ENCODE assay signal across 12 mouse cellular contexts in the genomic region with DNA sequence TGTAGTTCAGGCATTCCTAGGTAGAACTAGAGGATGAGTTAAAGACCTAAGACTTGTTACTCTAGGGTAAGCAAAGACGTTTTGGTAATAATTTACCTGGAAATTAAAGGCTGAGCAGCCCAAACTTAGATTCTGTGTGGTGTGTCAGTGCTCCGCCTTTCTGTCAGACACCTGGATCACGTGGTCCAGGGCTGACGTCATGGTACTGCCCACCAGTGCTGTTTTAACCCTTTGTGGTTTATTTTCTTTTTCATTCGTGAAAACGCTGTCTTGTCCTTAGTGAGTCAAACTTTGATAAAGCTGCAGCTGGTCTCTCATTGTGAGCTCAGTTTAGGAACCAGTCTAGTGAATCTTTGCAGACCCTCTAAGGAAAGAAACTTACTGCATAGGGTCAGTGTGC. TPM values are rescaled to one million over a fixed set of nuclear protein-coding genes. Genes with fewer than 3 reads are reported as not detected.
A peak's percentile ranks its signal among the peaks of the same experiment; 100 is the strongest.
DNase-seq lines count a peak whose midpoint lies in the region; ATAC-seq lines count a peak whose summit lies in the region.
"Had no signal": no experiment of that assay in that cellular context is flagged by ENCODE, and none has a peak within 500 bp of the region (broad histone marks: within the 10 kb centered on the region; RNA-seq: fewer than 3 reads in every experiment).

No protein-coding gene starts in this region.

- no peaks in the 10 kb centered on the region for H3K27me3 ChIP-seq in forebrain, embryonic 12.5 days
- H3K27me3 ChIP-seq in forebrain, embryonic 13.5 days: no peaks in the 10 kb centered on the region
- H3K27me3 ChIP-seq in midbrain, embryonic 16.5 days (ENCODE audit: control insufficient read depth, insufficient read depth, low read depth, low read length): no peaks in the 10 kb centered on the region
- no peaks in the 10 kb centered on the region for H3K27me3 ChIP-seq in midbrain, embryonic 10.5 days (ENCODE audit: low read depth, poor library complexity, severe bottlenecking)
- H3K27me3 ChIP-seq: limb, embryonic 13.5 days had no signal

- H3K4me2 ChIP-seq in forebrain, embryonic 12.5 days: no peak overlapping the region
- no peak overlapping the region for H3K4me2 ChIP-seq in forebrain, embryonic 13.5 days
- peak overlapping the region; percentile 13 for H3K4me2 ChIP-seq in midbrain, embryonic 16.5 days (ENCODE audit: low read length)
- H3K4me2 ChIP-seq: limb, embryonic 13.5 days had no signal

- no peak for DNase-seq in midbrain, embryonic 10.5 days (ENCODE audit: low spot score)
- DNase-seq in kidney, postnatal 25 days: peak; percentile 87 to 91
- DNase-seq in embryo, embryonic 10 days (ENCODE audit: low spot score): no peak
- DNase-seq in adrenal gland, adult 18-20 months (ENCODE audit: low spot score in 2 of 2): no peak

- H3K4me1 ChIP-seq in forebrain, embryonic 12.5 days: peaks cover 25% of the 10 kb centered on the region
- H3K4me1 ChIP-seq in forebrain, embryonic 13.5 days: peaks cover 29% of the 10 kb centered on the region
- H3K4me1 ChIP-seq in midbrain, embryonic 16.5 days (ENCODE audit: control insufficient read depth, insufficient read depth, low read length): peaks cover 6% of the 10 kb centered on the region; the same call in 1 of the 2 replicates
- H3K4me1 ChIP-seq in midbrain, embryonic 10.5 days: peaks cover 17% of the 10 kb centered on the region

- ATAC-seq in forebrain, embryonic 12.5 days (ENCODE audit: low FRiP score): 0 out of 2 replicates have a peak, but pooled peaks have one; percentile 46
- no peak for ATAC-seq in forebrain, embryonic 13.5 days
- ATAC-seq in midbrain, embryonic 16.5 days: no peak
- no peak for ATAC-seq in activated CD4-positive, CD25-positive, alpha-beta regulatory T cell, adult 4 months

- no peaks in the 10 kb centered on the region for H3K9me3 ChIP-seq in forebrain, embryonic 12.5 days
- H3K9me3 ChIP-seq in forebrain, embryonic 13.5 days (replicated peaks): peaks cover 4% of the 10 kb centered on the region; the same call in 1 of the 2 replicates
- H3K9me3 ChIP-seq in midbrain, embryonic 16.5 days (replicated peaks; ENCODE audit: control insufficient read depth, low read length, poor library complexity, severe bottlenecking): no peaks in the 10 kb centered on the region
- H3K9me3 ChIP-seq in midbrain, embryonic 10.5 days (replicated peaks): peaks cover 7% of the 10 kb centered on the region; the same call in 1 of the 2 replicates

- H3K4me3 ChIP-seq in forebrain, embryonic 12.5 days (replicated peaks): no peak overlapping the region
- no peak overlapping the region for H3K4me3 ChIP-seq in forebrain, embryonic 13.5 days
- H3K4me3 ChIP-seq in midbrain, embryonic 16.5 days (ENCODE audit: low read depth, low read length): peak overlapping the region; percentile 18; the same call in 1 of the 2 replicates
- no peak overlapping the region for H3K4me3 ChIP-seq in midbrain, embryonic 10.5 days
- H3K4me3 ChIP-seq: limb, embryonic 13.5 days had no signal

- H3K36me3 ChIP-seq in forebrain, embryonic 12.5 days (replicated peaks): peaks cover 13% of the 10 kb centered on the region
- peaks cover 14% of the 10 kb centered on the region for H3K36me3 ChIP-seq in forebrain, embryonic 13.5 days (ENCODE audit: poor library complexity, severe bottlenecking)
- H3K36me3 ChIP-seq in midbrain, embryonic 16.5 days (ENCODE audit: control insufficient read depth, insufficient read depth, low read length): peaks cover 11% of the 10 kb centered on the region
- peaks cover 33% of the 10 kb centered on the region for H3K36me3 ChIP-seq in midbrain, embryonic 10.5 days

- no peak overlapping the region for H3K27ac ChIP-seq in forebrain, embryonic 12.5 days
- no peak overlapping the region for H3K27ac ChIP-seq in forebrain, embryonic 13.5 days
- no peak overlapping the region for H3K27ac ChIP-seq in midbrain, embryonic 16.5 days (ENCODE audit: low read length)
- H3K27ac ChIP-seq in midbrain, embryonic 10.5 days (replicated peaks): no peak overlapping the region
- H3K27ac ChIP-seq: limb, embryonic 13.5 days had no signal

- WGBS in forebrain, embryonic 12.5 days: 21% methylated on average over 6 of the region's 6 CpGs
- WGBS in forebrain, embryonic 13.5 days: 23% methylated on average over 6 of the region's 6 CpGs
- 31% methylated on average over 6 of the region's 6 CpGs for WGBS in midbrain, embryonic 16.5 days
- 38% methylated on average over 6 of the region's 6 CpGs for WGBS in midbrain, embryonic 10.5 days

- H3K9ac ChIP-seq in forebrain, embryonic 12.5 days: no peak overlapping the region
- no peak overlapping the region for H3K9ac ChIP-seq in forebrain, embryonic 13.5 days
- no peak overlapping the region for H3K9ac ChIP-seq in midbrain, embryonic 16.5 days (ENCODE audit: low read depth, low read length)
- H3K9ac ChIP-seq: limb, embryonic 13.5 days had no signal

RNA-seq across cellular contexts. Expression of gene Mxi1, which starts 30.1 kb away (rescaled TPM):
- 54.8 and 62.4 TPM in 2 replicates for polyA plus RNA-seq in forebrain, embryonic 12.5 days (2016; fragmentation: Nextera tagmentation; extraction: Ambion mirVana)
- 21.0 and 26.7 TPM in 2 replicates for polyA plus RNA-seq in forebrain, embryonic 13.5 days (2015; fragmentation: Nextera tagmentation; extraction: Ambion mirVana)
- polyA plus RNA-seq in midbrain, embryonic 16.5 days (2015; fragmentation: Nextera tagmentation; extraction: Ambion mirVana): 37.2 and 40.8 TPM in 2 replicates
- polyA plus RNA-seq in midbrain, embryonic 10.5 days (2016; fragmentation: Nextera tagmentation; extraction: Ambion mirVana): 19.7 and 28.5 TPM in 2 replicates
- 10 to 100 TPM; 29.2 to 35.0 TPM for total RNA-seq in adrenal gland, adult 18-20 months (2021)
- 1 to 10 TPM; 4.7 to 4.9 TPM for polyA plus RNA-seq in activated CD4-positive, CD25-positive, alpha-beta regulatory T cell, adult 4 months (2017; shearing (Covaris generic))

RNA-seq across cellular contexts. Expression of gene Gm10197, which starts 31.1 kb away (rescaled TPM):
- polyA plus RNA-seq in forebrain, embryonic 12.5 days (2016; fragmentation: Nextera tagmentation; extraction: Ambion mirVana): 1.7 TPM in 1 of 2 replicates, not detected in the other
- not detected in 2 replicates for polyA plus RNA-seq in forebrain, embryonic 13.5 days (2015; fragmentation: Nextera tagmentation; extraction: Ambion mirVana)
- polyA plus RNA-seq in midbrain, embryonic 16.5 days (2015; fragmentation: Nextera tagmentation; extraction: Ambion mirVana): not detected in 2 replicates
- polyA plus RNA-seq in midbrain, embryonic 10.5 days (2016; fragmentation: Nextera tagmentation; extraction: Ambion mirVana): 2.1 and 4.3 TPM in 2 replicates
- not detected for total RNA-seq in adrenal gland, adult 18-20 months (2021)
- not detected for polyA plus RNA-seq in activated CD4-positive, CD25-positive, alpha-beta regulatory T cell, adult 4 months (2017; shearing (Covaris generic))
- total RNA-seq: adrenal gland, postnatal 36 days; common myeloid progenitor, adult 5-6 weeks had no signal
- polyA plus RNA-seq: limb, embryonic 13.5 days; small intestine, adult 2 months had no signal

RNA-seq across cellular contexts. Expression of gene Smndc1, which starts 50.0 kb away (rescaled TPM):
- polyA plus RNA-seq in forebrain, embryonic 12.5 days (2016; fragmentation: Nextera tagmentation; extraction: Ambion mirVana): 45.4 and 49.6 TPM in 2 replicates
- polyA plus RNA-seq in forebrain, embryonic 13.5 days (2015; fragmentation: Nextera tagmentation; extraction: Ambion mirVana): 48.7 and 50.9 TPM in 2 replicates
- 31.2 and 32.2 TPM in 2 replicates for polyA plus RNA-seq in midbrain, embryonic 16.5 days (2015; fragmentation: Nextera tagmentation; extraction: Ambion mirVana)
- 44.4 and 45.0 TPM in 2 replicates for polyA plus RNA-seq in midbrain, embryonic 10.5 days (2016; fragmentation: Nextera tagmentation; extraction: Ambion mirVana)
- total RNA-seq in adrenal gland, adult 18-20 months (2021): 10 to 100 TPM; 41.5 to 44.2 TPM
- 10 to 100 TPM; 35.9 TPM for polyA plus RNA-seq in activated CD4-positive, CD25-positive, alpha-beta regulatory T cell, adult 4 months (2017; shearing (Covaris generic))

Comparison
In these comparisons a context has a peak if more than half of its experiments do, and no peak if none do; other contexts are left out.
1. DNase-seq: peak in kidney, postnatal 25 days (2 of 2); none in midbrain, embryonic 10.5 days (single experiment), embryo, embryonic 10 days (single experiment) and adrenal gland, adult 18-20 months (0 of 2).